Mouse (Mus musculus) heart, postnatal 0 days (tissue): ENCODE measurements around the gene Cntrl. TPM values are rescaled to one million over a fixed set of nuclear protein-coding genes. Genes with fewer than 3 reads are reported as not detected.

Experiments
- ATAC-seq: fragments of 200-750 bp; cut with Nextera tagmentation; 2 replicates; pipeline ENCODE4 v1.8.0; 2017; ENCODE audit warnings: low read depth, moderate number of reproducible peaks, moderate library complexity; ENCODE audit not compliant: insufficient read depth
- DNase-seq: peaks from one replicate; pipeline ENCODE4 v3.0.0-alpha.2; 2016; ENCODE audit warnings: low spot score
- H3K27ac ChIP-seq: fragments of 300-500 bp; sonication (generic); 2 replicates; pipeline ENCODE4 v1.5.1; 2014; ENCODE audit warnings: low read depth, mild to moderate bottlenecking
- H3K27me3 ChIP-seq: fragments of 300-500 bp; sonication (generic); 2 replicates; pipeline ENCODE4 v1.6.1; 2014; ENCODE audit warnings: low read length, mixed read lengths; ENCODE audit not compliant: control insufficient read depth, insufficient read depth
- H3K36me3 ChIP-seq: fragments of 300-500 bp; sonication (generic); replicated peaks from 2 replicates; pipeline ENCODE4 v1.6.1; 2014; ENCODE audit warnings: low read length, mixed read lengths; ENCODE audit not compliant: control insufficient read depth, insufficient read depth
- H3K4me1 ChIP-seq: fragments of 300-500 bp; sonication (generic); 2 replicates; pipeline ENCODE4 v1.6.1; 2014; ENCODE audit warnings: antibody characterized with exemption; ENCODE audit not compliant: control insufficient read depth, insufficient read depth
- H3K4me2 ChIP-seq: fragments of 300-500 bp; sonication (generic); 2 replicates; pipeline ENCODE4 v1.6.1; 2014; ENCODE audit warnings: low read depth, mild to moderate bottlenecking, low read length, moderate library complexity
- H3K4me3 ChIP-seq: fragments of 300-500 bp; sonication (generic); 2 replicates; pipeline ENCODE4 v1.5.1; 2014; ENCODE audit warnings: low read depth, low read length
- H3K9ac ChIP-seq: fragments of 300-500 bp; sonication (generic); replicated peaks from 2 replicates; pipeline ENCODE4 v1.6.1; 2014; ENCODE audit warnings: low read depth, low read length, mixed read lengths
- H3K9me3 ChIP-seq: fragments of 300-500 bp; sonication (generic); replicated peaks from 2 replicates; pipeline ENCODE4 v1.6.1; 2016; ENCODE audit warnings: low read length; ENCODE audit not compliant: control insufficient read depth
- CTCF ChIP-seq: IDR thresholded peaks from 2 replicates; pipeline ENCODE4 v1.5.1; 2016; ENCODE audit warnings: antibody characterized with exemption, control low read depth, low read depth
- EP300 ChIP-seq: IDR thresholded peaks from 2 replicates; pipeline ENCODE4 v1.6.1; 2016; ENCODE audit warnings: antibody characterized with exemption, low read depth
- WGBS: fragments of 180-500 bp; shearing (Covaris S2); extraction: QIAGEN DNeasy Blood & Tissue Kit; methylation state at CpG from one replicate; pipeline ENCODE4 v1.1.7; 2014; 5-methylcytosine and 5-hydroxymethylcytosine counted together
- polyA plus RNA-seq: library from polyadenylated mRNA; unstranded; fragments of >200 nt; fragmentation: Nextera tagmentation; extraction: Ambion mirVana; gene quantifications from 2 replicates; pipeline ENCODE4 v1.2.1, GENCODE M21; 2015
- total RNA-seq: library from RNA; depleted of rRNA; stranded (reverse); fragments of >200 nt; gene quantifications from 2 replicates; pipeline ENCODE4 v1.2.3, GENCODE M21; 2014; ENCODE audit warnings: low replicate concordance

Cntrl gene
- total and polyA plus RNA-seq, 2 experiments from 2014 or later, result 5.8 to 8.6 TPM

DNA sequence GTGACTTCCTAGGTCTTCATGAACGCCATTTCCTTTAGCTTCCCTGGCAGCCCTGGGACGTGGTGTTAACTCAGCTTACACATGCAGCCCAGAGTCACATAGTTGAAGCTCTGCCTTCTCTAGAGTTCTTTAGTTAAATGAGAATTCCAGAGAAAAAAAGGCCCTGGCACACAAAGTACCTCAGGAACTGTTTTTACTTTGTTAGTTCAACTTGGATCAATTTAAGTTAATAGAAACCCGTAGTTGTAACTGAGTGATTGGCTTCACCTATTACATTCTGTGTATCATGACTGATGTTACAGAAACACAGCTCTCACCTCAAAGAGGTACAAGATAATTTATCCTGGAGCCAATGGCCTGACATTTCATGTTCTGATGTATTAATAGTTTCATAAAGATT lies 49.1 kb downstream of the Cntrl start:
- Histone ChIP-seq H3K27me3 (no peaks in the 10 kb centered on the region), H3K9ac (no peak overlapping the region), H3K9me3 (no peaks in the 10 kb centered on the region), H3K36me3 (peaks cover 66% of the 10 kb centered on the region), H3K4me2 (no peak overlapping the region), H3K4me1 (no peaks in the 10 kb centered on the region), H3K4me3 (no peak overlapping the region), H3K27ac (no peak overlapping the region)
- TF ChIP-seq EP300 (no peak), CTCF (no peak)
- DNase-seq (no peak), ATAC-seq (no peak)
- 79% methylated on average over 3 of the region's 3 CpGs for WGBS

DNA sequence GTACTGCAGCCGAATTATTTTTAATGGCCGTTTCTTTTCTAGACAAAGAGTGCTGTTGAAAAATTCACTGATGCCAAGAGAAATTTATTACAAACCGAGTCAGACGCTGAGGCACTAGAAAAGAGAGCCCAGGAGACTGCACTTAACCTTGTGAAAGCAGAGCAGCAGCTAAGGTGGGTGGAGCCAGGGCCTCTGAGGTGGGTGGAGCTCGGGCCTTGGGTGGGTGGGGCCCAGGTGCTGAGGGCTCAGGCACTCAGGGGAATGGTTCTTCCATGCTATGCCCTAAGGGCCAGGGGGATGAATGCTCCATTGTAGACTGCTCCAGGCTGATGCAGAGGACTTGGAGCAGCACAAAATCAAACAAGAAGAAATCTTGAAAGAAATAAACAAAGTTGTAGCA lies 50.9 kb downstream of the Cntrl start:
- DNase-seq, result no peak
- no peaks in the 10 kb centered on the region for H3K9me3 ChIP-seq
- H3K9ac ChIP-seq, result no peak overlapping the region
- peaks cover 68% of the 10 kb centered on the region for H3K36me3 ChIP-seq
- H3K4me3 ChIP-seq, result no peak overlapping the region
- TF ChIP-seq EP300 (no peak), CTCF (no peak)
- no peaks in the 10 kb centered on the region for H3K4me1 ChIP-seq
- no peaks in the 10 kb centered on the region for H3K27me3 ChIP-seq
- H3K27ac ChIP-seq, result no peak overlapping the region
- H3K4me2 ChIP-seq, result no peak overlapping the region
- ATAC-seq, result no peak
- 52% methylated on average over 5 of the region's 5 CpGs for WGBS

DNA sequence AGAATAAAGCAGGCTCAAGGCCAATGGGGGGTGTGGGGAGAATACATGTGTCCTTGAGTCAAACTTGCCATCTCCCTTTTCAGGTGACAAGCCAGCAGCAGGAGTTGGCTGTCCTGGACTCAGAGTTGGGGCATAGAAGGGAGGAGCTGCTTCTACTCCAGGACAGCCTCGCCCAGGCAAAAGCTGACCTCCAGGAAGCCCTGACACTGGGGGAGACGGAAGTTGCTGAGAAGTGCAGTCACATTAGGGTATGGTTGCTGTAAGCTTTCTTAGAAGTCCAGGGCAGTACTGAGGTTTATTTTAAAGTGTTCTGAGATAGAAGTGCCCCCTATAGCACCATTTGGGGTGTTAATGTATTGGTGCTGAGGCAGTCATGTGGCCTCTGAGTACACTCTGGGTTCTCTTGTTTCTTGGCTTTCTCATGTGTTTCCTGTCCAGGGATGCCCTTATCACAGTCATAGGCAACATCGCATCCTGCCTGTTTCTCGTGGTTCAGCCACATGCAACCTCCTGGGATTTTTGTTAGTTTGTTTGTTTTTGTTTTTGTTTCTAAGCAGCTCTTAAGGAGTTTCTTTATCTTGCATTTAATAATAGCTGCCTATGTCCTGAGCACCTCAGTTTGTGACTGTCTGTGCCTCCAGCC lies 52.7 kb downstream of the Cntrl start:
- Histone ChIP-seq H3K9ac (no peak overlapping the region), H3K4me1 (no peaks in the 10 kb centered on the region), H3K36me3 (peaks cover 69% of the 10 kb centered on the region), H3K9me3 (no peaks in the 10 kb centered on the region), H3K27ac (0 out of 2 replicates have a peak overlapping the region, but pooled peaks have one; percentile 6), H3K4me2 (no peak overlapping the region), H3K27me3 (no peaks in the 10 kb centered on the region), H3K4me3 (no peak overlapping the region)
- ATAC-seq (0 out of 2 replicates have a peak, but pooled peaks have one; percentile 40), DNase-seq (no peak)
- TF ChIP-seq CTCF (no peak), EP300 (no peak)
- 53% methylated on average over 4 of the region's 4 CpGs for WGBS

DNA sequence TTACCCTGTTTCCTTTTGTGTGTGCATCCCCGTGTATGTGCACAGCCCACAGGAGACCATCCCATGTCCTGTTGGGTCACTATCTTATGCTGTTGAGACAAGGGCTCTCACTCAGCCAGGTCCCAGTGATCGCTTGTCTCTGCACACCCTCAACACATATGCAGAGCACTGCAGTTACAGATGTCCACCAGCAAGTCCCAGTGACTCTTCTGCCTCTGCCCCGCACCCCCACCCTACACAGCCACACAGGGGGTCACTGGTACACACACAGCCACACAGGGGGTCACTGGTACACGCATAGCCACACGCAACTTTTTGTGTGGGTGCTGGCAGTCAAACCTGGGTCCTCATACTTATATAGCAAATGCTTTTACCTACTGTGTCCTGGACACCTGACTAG lies 54.1 kb downstream of the Cntrl start:
- peaks cover 72% of the 10 kb centered on the region for H3K36me3 ChIP-seq

DNA sequence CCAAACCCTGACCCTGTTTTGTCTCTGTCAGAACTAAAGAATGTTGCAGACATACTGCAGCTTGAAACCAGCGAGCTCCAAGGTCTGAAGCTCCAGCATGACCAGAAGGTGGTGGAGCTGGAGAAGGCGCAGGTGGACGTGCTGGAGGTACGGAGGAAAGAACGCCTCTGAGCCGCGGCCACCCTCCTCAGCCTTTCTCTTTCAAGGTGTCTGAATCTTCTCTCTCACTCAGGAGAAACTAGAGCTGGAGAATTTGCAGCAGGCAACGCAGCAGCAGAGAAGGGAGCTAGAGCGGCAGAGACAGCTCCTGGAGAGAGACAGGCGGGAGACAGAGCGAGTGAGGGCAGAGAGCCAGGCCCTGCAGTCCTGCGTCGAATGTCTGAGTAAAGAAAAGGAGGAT lies 56.1 kb downstream of the Cntrl start:
- DNase-seq (no peak), ATAC-seq (no peak)
- H3K9me3 ChIP-seq, result no peaks in the 10 kb centered on the region
- H3K36me3 ChIP-seq, result peaks cover 72% of the 10 kb centered on the region
- H3K4me1 ChIP-seq, result no peaks in the 10 kb centered on the region
- no peaks in the 10 kb centered on the region for H3K27me3 ChIP-seq
- no peak overlapping the region for H3K4me2 ChIP-seq
- WGBS, result 94% methylated on average over 13 of the region's 13 CpGs
- H3K4me3 ChIP-seq, result no peak overlapping the region
- H3K9ac ChIP-seq, result no peak overlapping the region
- no peak for TF ChIP-seq CTCF
- no peak for TF ChIP-seq EP300
- no peak overlapping the region for H3K27ac ChIP-seq

More for the DNA sequence above, 54.1 kb downstream of the Cntrl start:
- no peaks in the 10 kb centered on the region for H3K4me1 ChIP-seq
- no peaks in the 10 kb centered on the region for H3K9me3 ChIP-seq
- DNase-seq (no peak), ATAC-seq (no peak)
- TF ChIP-seq CTCF (no peak), EP300 (no peak)
- H3K9ac ChIP-seq, result no peak overlapping the region
- 89% methylated on average over 5 of the region's 5 CpGs for WGBS
- no peak overlapping the region for H3K4me2 ChIP-seq
- no peak overlapping the region for H3K4me3 ChIP-seq
- no peak overlapping the region for H3K27ac ChIP-seq
- H3K27me3 ChIP-seq, result no peaks in the 10 kb centered on the region

DNA sequence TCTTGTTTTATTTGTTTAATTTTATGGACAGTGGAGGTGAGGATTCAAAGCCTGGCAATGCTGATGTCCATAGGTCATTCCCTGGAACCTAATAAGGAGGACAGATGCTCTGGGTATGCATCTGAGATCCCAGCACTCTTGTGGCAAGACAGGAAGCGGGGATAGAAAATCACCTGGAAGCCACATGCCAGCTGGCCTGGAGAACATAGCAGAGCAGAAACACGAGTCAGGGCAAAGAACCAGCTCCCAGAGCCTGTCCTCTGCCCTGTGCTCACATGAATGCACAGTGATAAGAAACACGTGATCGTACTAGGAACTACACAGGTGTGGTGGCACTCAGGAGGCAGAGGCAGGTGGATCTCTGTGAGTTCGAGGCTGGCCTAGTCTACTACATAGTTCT lies 57.5 kb downstream of the Cntrl start:
- ATAC-seq (no peak), DNase-seq (no peak)
- TF ChIP-seq CTCF, result no peak
- no peak for TF ChIP-seq EP300
- Histone ChIP-seq H3K4me2 (no peak overlapping the region), H3K9me3 (no peaks in the 10 kb centered on the region), H3K27ac (no peak overlapping the region), H3K4me1 (peaks cover 4% of the 10 kb centered on the region; the same call in 1 of the 2 replicates), H3K9ac (no peak overlapping the region), H3K36me3 (peaks cover 74% of the 10 kb centered on the region), H3K4me3 (no peak overlapping the region), H3K27me3 (no peaks in the 10 kb centered on the region)
- 85% methylated on average over 5 of the region's 5 CpGs for WGBS
